Mouse (Mus musculus) thymus, adult 2 months (tissue): ENCODE measurements at regions not wholly inside any gene's neighbourhood (a gene's known extent, or its start where the extent isn't known, plus 50 kb on each side); places are given as distances from the start of the nearest gene placed in this dataset.

Experiments used
- CTCF ChIP-seq: fragments of 200-500 bp; IDR thresholded peaks from 2 replicates; pipeline ENCODE4 v1.5.1; 2012; ENCODE audit warnings: mild to moderate bottlenecking, control low read depth, low read length, moderate library complexity, borderline replicate concordance; ENCODE audit not compliant: control insufficient read depth, poor library complexity, insufficient read depth; ENCODE audit errors: extremely low read depth
- POLR2A ChIP-seq: fragments of 200-500 bp; IDR thresholded peaks from 2 replicates; pipeline ENCODE4 v1.6.1; 2012; ENCODE audit warnings: mild to moderate bottlenecking, low read length, control low read depth, moderate library complexity; ENCODE audit not compliant: control insufficient read depth, poor library complexity, insufficient read depth; ENCODE audit errors: extremely low read depth

DNA sequence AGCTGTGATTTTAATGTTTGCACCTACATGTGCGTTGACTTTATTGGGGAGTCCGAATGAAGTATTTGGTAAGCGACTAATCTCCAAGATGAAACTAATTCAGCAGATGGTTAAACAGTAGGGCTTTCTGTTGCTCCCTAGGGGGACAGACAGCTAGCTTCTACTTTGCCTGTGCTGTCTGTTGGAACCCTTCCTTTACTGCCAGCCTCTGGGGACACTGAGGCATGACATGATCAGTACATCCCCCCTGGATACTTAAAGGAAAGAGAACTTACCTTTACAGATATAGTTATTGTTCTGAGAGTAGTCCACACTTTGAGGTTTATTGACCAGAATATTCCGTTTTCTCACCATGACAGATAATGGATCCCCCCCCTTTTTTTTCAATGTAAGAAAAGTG, 289.8 kb upstream of the Ift57 start:
- TF ChIP-seq CTCF, result no peak
- TF ChIP-seq POLR2A, result no peak
